1 mouse cellular context compared by ENCODE assay signal in genomic region chr15:78514393-78515146, GRCm38 (mm10).
A peak's percentile ranks its signal among the peaks of the same experiment; 100 is the strongest.
TF ChIP-seq lines count a peak whose summit lies in the region.

No protein-coding gene starts in this region.

TF ChIP-seq in MEL, 35 proteins besides CTCF, POLR2A, EP300 and RAD21:
- TF ChIP-seq USF1 (IDR thresholded peaks at IDR 0.05; ENCODE audit: low read depth, low read length) (no peak), MAFK (IDR thresholded peaks at IDR 0.05; ENCODE audit: borderline replicate concordance, low read depth, low read length) (no peak), SMC3 (IDR thresholded peaks at IDR 0.05; ENCODE audit: low read depth, low read length) (peak; percentile 95), USF2 (IDR thresholded peaks at IDR 0.05; ENCODE audit: borderline replicate concordance in 1 of 2, insufficient read depth in 1 of 2, low read depth in 1 of 2, low read length in 2 of 2) (no peak), MAZ (IDR thresholded peaks at IDR 0.05; ENCODE audit: low read depth, low read length) (no peak), GABPA (IDR thresholded peaks at IDR 0.05; ENCODE audit: low read depth, low read length) (no peak), TCF12 (IDR thresholded peaks at IDR 0.05; ENCODE audit: low read depth, low read length) (no peak), CHD2 (IDR thresholded peaks at IDR 0.05; ENCODE audit: low read length) (no peak), ZC3H11A (IDR thresholded peaks at IDR 0.05; ENCODE audit: low read depth, low read length) (peak; percentile 86)
